Mouse (Mus musculus): ENCODE data around the gene Tns1.

The Tns1 gene

GRCm38 (mm10) chr1:73993279-73993678 lies 131.0 kb downstream of the Tns1 start:
- DNase-seq (ENCODE audit: low spot score in 2 of 2) = no peak

GRCm38 (mm10) chr1:73992201-73992938 lies 131.9 kb downstream of the Tns1 start:
- DNase-seq (ENCODE audit: low spot score in 2 of 2) = no peak

- DNase-seq (ENCODE audit: low spot score in 2 of 2) = no peak
Observed at GRCm38 (mm10) chr1:73991226-73991625, 133.0 kb downstream of the Tns1 start.

GRCm38 (mm10) chr1:73990024-73990423 lies 134.2 kb downstream of the Tns1 start:
- no peak for DNase-seq (ENCODE audit: low spot score in 2 of 2)

- DNase-seq (ENCODE audit: low spot score in 2 of 2) = no peak
Observed at GRCm38 (mm10) chr1:73987705-73988201, 136.5 kb downstream of the Tns1 start.

GRCm38 (mm10) chr1:73986268-73987045 lies 137.8 kb downstream of the Tns1 start:
- DNase-seq (ENCODE audit: low spot score in 2 of 2) = peak in 1 of 2 experiments; percentile 65

- no peak for DNase-seq (ENCODE audit: low spot score in 2 of 2)
Observed at GRCm38 (mm10) chr1:73985611-73986010, 138.6 kb downstream of the Tns1 start.

- DNase-seq (ENCODE audit: low spot score in 2 of 2) = no peak
Observed at GRCm38 (mm10) chr1:73979214-73979613, 145.0 kb downstream of the Tns1 start.

- DNase-seq (ENCODE audit: low spot score in 2 of 2) = no peak
Observed at GRCm38 (mm10) chr1:73978576-73978975, 145.7 kb downstream of the Tns1 start.

GRCm38 (mm10) chr1:73973992-73974391 lies 150.3 kb downstream of the Tns1 start:
- DNase-seq (ENCODE audit: low spot score in 2 of 2) = no peak

- DNase-seq (ENCODE audit: low spot score in 2 of 2) = no peak
Observed at GRCm38 (mm10) chr1:73972726-73973125, 151.5 kb downstream of the Tns1 start.

- no peak for DNase-seq (ENCODE audit: low spot score in 2 of 2)
Observed at GRCm38 (mm10) chr1:73970161-73970730, 154.0 kb downstream of the Tns1 start.

- DNase-seq (ENCODE audit: low spot score in 2 of 2) = no peak
Observed at GRCm38 (mm10) chr1:73968712-73969511, 155.3 kb downstream of the Tns1 start.

- DNase-seq (ENCODE audit: low spot score in 2 of 2) = no peak
Observed at GRCm38 (mm10) chr1:73966411-73967238, 157.6 kb downstream of the Tns1 start.

- DNase-seq (ENCODE audit: low spot score in 2 of 2) = no peak
Observed at GRCm38 (mm10) chr1:73964151-73964743, 160.0 kb downstream of the Tns1 start.

GRCm38 (mm10) chr1:73963626-73964025 lies 160.6 kb downstream of the Tns1 start:
- no peak for DNase-seq (ENCODE audit: low spot score in 2 of 2)

- DNase-seq (ENCODE audit: low spot score in 2 of 2) = no peak
Observed at GRCm38 (mm10) chr1:73962668-73963371, 161.4 kb downstream of the Tns1 start.

GRCm38 (mm10) chr1:73962049-73962448 lies 162.2 kb downstream of the Tns1 start:
- no peak for DNase-seq (ENCODE audit: low spot score in 2 of 2)

GRCm38 (mm10) chr1:73959758-73960157 lies 164.5 kb downstream of the Tns1 start:
- no peak for DNase-seq (ENCODE audit: low spot score in 2 of 2)

- no peak for DNase-seq (ENCODE audit: low spot score in 2 of 2)
Observed at GRCm38 (mm10) chr1:73959344-73959743, 164.9 kb downstream of the Tns1 start.
